Mouse (Mus musculus) gonadal fat pad, adult 2 months (tissue): ENCODE results near the gene Ehbp1l1. TPM values are rescaled to one million over a fixed set of nuclear protein-coding genes. Genes with fewer than 3 reads are reported as not detected.

Source experiments
- DNase-seq: peaks from one replicate; pipeline ENCODE4 v3.0.0-alpha.2; 2012; ENCODE audit warnings: low read depth
- polyA plus RNA-seq: library from polyadenylated mRNA; depleted of rRNA; stranded (reverse); fragments of >200 nt; gene quantifications from 2 replicates; pipeline ENCODE4 v1.2.3, GENCODE M21; 2012

The Ehbp1l1 gene
- polyA plus RNA-seq, 1 experiment, result 64.4 TPM

DNA sequence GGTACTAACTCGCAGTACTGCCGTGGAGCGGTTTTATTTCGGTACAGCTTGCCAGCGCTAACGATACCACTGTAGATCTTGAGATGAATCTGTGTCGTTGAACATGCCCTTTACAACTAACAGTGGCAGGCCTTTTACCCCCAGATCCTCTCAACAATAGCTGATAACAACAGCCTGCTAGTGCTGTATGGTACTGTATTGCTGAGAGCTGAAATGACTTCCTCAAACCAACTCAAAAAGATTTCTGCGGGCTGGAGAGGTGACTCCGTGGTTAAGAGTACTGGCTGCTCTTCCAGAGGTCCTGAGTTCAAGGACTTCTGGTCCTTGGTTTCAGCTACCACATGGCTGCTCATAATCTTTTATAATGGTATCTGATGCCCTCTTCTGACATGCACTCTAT lies 8.2 kb upstream of the Ehbp1l1 start:
- DNase-seq, result no peak

DNA sequence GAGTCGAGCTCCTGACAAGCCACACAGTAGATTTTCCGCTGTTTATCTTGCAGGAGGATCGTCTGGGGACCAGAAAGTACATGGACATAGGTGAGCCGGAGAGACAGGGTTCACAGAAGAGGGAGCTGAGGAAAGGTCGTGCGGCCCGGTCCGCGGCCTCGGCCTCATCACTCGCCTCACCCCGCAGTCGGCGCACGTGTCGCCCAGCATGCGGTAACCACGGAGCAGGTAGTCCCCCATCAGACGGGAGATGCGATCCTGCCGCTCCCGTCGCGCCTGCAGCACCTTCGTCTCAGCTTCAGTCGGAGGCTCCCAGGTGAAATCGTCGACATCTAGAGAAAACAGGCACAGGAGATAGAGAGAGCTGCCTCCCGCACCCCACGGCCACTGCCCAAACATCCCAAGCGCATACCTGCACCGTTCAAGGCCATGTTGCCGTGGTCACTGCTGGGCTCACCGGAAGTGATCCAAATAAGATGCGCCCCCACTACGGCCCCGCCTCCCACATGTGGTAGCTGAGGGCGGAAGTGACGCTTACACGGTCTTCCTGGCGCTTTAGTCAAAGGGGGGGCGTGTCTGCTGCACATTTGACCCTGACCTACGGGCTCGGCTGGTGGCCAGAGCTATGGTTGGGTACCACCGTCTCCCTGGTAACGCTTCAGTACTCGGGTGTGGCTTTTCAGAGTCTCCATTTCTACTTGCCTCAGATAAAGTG lies 5.3 kb upstream of the Ehbp1l1 start:
- DNase-seq, result no peak

DNA sequence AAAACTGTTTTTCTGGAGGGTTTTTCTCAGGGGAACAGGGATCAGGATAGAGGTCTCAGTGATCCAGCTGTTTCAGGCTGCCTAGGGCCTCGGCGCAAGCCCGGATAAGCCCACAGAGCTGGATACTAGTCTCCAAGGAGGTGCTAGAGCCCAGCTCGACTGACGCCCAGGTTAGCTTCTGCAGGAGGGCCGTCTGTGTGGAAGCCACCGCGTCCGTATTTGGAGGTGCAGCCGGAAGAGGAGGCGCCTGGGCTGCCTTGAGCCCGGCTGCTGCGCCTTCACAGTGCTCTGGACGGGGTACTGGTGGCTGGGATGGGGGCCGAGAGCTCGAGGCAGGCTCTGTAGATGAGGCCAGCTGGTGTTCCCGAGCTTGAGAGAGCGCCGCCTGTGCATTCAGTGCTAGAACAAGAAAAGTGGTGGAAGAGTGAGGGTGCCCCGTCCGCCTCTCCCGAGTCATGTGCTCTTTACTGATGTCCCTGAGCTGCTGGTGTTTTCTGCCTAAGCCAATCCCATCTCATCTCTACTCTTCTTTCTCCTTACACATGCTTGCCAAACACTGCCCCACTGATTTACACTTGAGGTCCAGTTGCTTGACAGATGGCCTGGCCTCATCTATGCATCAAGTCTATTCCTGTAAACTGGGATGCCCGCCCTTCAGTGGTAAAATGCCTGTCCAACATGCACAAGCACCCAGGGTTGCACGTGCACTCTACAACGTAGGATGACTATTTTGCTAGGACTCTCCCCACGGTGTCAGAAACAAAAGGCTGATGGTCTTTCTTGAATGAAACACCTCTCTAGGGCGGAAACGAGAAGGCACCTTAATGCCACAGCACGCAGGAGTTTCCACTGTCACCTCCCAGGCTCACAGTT lies 4.4 kb upstream of the Ehbp1l1 start:
- DNase-seq, result no peak

DNA sequence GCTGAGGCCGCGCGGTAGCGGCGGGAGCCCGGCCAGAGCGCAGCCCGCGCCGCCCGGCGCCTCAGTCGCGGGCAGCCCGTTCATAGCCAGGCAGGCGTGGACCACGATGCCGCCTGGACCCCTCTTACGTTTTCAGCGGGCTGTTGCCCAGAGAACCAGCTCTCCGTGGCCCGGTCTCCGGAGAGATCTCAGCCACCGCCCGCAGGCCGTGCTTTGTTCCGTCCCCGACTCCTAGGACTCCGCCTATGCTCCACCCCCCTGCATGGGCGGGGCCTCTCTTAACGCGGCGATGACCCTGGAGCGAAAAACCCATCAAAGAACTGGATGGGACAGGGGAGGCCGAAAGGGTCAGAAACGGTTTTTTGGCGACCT lies 3.3 kb upstream of the Ehbp1l1 start, which contains the start of gene Fam89b:
Gene Fam89b, minus strand, starts transcription at position 210 of the 372 bp plus-strand sequence.
- no peak for DNase-seq

DNA sequence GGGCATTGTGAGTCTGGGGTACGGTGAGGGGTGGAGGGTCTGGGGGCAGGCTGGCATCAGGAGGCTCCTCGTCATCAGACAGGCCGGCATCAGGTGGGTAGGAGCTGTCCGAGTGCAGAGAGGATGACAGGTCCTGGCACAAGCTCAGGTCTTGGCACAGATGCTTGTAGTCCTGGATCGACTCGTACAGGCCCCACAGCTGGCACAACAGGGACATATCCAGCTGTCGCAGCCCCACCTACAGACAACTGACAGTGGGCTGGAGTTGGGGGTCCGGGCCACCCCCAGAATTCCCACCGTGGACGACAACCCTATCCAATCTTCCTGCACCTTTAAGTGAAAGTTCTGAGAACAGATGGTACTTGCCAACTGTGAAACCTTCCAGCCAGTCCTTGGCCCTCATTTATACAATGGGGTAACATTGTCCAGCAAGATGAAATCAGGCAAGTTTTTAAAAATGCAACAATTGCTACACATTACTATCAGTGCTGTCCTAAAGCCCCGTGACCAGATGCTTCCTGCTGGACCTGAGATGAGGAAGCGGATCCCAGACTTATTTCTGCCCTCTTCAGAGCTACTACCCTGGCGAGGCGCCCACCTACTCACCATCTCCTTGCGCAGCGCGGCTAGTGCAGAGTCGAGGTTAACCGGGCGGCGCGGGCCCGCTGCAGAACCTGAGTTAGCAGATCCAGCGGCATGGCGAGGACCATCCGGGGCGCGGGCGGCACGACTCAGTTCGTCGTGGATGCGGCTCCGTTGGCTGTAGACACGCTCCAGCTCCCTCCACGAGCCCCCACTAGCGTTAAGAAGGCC lies 2.7 kb upstream of the Ehbp1l1 start:
- DNase-seq, result no peak

DNA sequence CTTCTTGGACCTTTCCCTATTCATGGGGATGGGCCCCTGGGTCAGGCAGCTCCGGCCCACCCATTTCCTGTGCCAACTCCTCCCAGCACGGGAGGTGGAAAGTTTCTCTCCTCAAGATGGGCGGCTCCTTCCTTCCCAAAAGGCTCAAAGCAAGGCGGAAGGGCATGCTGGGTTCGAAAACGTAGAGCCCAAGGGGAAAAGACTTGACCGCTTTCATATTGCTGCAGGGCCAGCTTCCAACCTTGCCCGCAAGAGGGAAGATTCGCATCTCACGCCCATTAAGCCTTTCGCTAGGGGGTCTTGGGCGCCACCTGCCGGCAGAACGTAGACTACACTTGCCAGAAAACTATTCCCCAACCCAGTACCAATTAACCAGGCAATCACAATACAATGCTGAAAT lies 1.6 kb upstream of the Ehbp1l1 start:
- no peak for DNase-seq

DNA sequence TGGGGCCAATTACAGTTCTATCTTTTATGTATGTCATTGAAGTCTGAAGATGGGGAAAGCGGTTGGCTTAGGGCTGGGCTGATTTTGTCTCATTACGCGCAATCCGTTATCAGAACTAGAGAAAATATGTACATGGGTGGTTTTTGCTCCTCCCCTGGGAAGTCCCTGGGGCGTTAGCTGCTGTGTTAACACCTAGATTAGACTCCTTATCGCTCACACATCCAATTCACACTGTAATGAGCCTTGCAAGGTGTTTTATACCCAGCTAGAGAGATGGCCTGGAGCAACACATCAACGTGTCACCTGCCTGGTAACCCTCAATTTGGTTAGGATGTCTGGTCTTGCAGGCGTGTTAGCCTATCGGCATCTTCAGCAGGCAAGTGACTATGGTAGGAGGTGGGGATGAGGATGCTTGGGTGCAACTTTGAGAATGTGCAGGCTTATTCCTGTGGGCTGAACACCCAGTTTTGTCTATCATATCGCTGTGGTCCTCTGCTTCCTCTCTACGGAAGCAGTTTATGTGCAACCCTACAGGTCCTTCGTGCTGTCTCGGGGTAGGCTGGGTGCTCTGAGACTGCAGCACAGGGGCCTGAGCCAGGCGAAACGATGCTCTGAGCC lies 953 bp upstream of the Ehbp1l1 start:
- DNase-seq, result no peak

DNA sequence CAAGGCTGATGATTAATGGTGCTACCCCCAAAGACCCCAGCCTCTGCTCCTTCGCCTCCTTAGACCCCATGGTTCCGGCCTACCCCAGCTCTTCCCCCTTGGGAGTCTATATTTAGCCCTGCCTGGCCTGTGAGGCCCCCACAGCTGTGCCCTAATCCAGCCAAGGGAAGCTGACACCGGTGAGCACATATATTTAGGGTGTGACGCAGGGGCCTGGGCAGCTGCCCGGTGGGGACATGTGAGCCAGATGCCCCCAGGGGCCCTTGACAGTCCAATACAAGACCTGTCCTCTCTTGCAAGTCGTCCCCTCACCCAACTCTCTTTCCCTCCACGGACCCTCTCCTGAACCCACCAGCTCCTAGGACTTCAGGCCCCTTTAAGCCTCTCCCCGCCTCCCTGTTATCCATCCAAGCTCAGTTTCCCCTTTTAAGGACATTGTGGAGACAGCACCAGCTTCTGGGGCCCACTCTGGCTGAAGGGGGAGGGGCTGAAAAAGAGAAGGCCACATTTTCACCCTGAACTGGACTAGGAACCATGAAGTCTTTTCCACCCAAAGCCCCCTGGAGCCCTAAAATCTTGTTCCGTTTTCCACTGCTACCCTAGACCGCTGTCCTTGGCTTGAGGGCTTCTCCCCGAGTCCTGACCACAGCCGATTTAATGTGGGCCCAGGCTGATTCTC lies 949 bp downstream of the Ehbp1l1 start:
- no peak for DNase-seq

DNA sequence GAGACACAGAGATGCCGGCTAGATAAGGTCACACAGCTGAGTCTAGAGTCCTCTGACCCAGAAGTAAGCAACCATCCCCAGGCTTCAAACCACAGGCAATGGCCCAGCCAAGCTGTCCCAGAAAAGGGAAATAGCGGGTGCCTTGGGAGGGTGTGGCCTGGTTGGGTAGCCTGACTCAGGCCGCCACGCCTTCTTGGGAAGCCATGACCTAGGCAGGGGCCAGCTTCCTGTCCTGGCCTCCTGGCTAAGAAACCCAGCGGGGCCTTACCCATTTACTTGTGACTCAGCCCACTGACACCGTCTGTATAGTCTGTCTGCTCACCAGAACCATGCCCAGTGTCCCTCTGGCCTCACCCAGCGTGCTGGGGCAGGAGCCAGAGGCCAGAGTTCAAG lies 1.6 kb downstream of the Ehbp1l1 start:
- DNase-seq, result no peak

DNA sequence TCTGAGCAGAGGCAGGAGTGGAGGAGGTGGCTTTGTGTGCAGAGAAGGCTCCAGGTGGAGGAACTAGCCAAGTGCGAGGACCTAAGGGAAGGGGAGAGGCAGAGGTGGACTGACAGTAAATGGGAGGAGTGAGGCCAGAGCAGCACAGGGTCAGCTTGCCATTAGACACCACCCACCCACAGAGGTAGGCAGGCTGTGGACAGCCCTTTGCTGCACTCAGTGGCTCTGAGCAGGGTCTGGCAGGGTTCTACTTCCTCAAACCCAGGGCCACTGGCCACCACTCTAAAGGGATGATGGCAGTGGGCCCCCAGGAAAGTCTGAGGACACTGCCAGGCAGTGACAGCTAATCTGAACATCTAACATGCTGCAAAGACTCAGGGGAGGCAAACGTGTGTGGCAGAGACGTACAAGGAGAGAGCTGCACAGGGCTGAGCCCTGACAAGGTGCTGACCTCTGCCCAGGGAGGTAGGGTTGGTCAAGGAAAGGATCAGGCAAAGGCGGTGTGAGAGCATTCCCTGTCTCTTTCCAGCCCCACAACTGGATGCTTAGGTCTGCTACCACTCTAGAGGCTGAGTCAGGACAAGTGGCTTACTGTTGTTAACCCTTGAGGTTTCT lies 2.1 kb downstream of the Ehbp1l1 start:
- DNase-seq, result no peak

DNA sequence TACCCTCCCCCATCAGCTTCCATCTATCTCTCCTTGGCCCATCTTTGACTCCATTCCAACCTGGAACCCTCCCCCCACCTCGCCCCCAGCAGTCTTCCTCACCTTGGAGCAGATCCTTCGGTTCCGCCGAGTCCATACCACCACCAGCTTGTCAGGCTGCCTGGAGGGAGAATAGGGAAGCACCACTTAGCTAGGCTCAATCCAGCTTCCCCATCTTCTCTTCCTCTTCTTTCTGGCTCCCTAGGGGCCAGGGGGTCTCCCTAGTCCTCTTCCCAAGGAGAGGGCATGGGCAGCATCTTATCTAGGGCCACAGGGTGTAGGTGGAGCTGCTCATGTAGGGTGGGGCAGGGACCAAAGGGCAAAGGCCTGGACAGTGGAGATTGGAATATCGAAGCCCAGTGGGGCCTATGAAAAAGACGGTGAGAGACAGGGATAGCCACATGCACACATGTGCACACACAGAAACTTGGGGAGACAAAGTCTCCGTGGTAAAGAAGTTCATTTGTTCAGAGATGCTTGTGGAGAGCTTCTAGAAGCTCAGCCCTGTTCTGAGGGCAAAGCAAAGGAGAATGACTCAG lies 3.2 kb downstream of the Ehbp1l1 start:
- no peak for DNase-seq

DNA sequence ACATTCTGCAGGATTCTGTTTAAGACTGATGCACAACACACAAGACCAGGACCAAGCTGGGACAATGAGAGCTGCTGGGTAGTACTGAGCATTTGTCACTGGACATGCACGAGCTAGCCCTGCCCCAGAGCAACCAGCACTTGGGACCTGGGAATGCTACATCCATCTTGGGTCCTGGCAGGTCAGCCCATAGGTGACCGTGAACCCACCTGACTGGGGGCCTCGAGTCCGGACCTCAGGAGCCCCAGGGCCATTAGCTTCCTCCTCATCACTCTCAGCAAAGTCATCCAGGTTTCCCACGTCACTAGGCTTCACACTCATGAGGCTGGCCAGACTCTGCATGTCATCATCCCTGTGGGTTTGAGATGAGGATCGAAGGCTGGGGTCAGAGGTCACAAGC lies 4.9 kb downstream of the Ehbp1l1 start:
- no peak for DNase-seq

DNA sequence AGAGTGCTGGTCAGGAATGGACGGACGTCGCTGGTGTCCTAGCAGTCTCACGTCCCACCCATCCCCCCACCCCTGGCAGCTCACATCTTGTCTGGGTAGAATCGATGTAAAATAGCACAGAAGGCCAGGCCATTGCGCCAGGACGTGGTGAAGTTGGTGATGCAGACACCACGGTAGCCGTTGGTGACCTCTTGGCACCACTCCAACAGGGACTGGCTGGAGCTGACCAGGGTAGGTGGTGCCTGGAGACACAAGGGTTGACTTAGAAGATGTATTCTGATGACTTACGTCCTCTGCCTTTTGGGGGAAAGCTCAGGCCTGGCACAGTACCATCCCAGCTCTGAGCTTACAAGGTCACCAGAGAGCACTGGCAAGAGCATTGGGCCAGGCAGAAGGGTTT lies 9.2 kb downstream of the Ehbp1l1 start:
- DNase-seq, result no peak

DNA sequence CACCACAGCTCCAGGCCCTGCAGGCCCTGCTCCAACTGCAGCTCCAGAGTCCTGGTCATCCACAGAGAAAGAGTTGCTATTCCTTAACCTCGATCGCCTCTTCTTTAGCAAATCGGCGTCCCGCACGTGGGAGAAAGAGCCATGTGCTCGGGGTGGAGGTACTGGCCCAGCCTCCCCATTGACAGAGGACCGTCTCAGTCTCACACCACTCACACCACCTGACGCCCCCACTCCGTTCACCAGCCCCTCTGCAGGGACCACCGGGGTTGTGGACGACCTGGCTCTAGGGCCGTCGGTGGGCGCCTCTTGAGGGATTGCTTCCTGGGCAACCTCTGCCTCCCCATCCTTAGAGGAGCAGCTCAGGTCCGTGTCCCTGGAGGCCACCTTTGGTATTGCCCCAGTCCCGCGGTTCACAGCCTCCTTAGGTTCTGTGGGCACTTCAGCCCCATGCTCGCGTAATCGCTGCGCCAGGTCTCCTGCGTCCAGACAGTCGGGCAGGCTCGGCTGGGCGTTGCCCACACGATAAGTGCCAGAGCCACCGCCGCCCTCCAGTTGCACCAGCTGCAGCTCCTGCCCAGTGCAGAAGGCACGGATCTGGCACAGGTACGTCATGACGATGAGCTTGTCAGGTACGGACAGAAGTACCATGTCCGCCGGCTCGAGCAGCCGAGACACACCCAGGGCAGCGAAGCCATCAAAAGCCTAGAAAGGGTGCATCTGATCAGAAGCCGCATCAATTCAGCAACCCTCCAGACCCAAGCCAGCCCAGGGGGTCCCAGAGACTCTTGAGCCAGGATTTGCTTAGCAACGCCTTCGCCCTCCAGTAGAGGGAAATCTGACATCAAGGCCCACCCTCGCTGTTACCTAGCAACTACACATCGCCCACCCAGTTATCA lies 10.1 kb downstream of the Ehbp1l1 start:
- DNase-seq, result no peak

DNA sequence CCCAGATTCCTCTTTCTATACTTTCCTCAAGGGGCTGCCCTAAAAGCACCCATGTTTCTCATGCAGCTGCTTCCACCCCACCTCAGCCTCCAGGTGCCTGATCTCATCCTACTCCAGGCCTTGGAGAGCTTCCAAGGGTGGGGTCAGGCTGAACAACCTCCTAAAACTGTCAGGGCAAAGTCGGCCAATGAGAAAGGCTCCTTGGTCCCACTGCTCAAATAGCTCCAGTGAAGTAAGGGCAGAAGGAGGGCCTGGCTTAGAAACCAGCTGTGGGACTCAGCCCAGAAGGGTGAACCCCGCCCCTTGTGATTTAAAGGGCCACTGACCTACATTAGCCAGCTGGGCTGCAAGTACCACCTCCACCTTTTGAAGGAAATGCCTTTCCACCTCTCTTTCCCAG lies 12.4 kb downstream of the Ehbp1l1 start:
- no peak for DNase-seq

DNA sequence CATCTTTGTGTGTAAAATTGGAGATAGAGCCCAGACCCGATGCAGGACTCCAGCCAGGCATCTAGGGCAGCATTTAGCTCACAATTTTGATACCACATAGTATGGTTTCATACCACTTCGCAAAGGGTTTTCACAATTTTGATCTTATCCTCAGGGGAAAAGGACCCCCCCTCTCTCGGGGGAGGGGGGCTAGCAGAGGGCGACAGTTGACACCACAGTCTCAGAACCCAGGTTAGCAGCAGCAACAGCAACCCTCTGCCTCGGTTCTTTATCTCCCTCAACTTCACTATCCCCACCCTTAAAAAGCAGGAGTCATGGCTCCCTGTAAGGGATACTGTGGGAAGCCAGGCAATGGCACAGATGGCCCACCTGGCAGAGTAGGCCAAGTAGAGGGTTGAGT lies 12.9 kb downstream of the Ehbp1l1 start:
- DNase-seq, result no peak

DNA sequence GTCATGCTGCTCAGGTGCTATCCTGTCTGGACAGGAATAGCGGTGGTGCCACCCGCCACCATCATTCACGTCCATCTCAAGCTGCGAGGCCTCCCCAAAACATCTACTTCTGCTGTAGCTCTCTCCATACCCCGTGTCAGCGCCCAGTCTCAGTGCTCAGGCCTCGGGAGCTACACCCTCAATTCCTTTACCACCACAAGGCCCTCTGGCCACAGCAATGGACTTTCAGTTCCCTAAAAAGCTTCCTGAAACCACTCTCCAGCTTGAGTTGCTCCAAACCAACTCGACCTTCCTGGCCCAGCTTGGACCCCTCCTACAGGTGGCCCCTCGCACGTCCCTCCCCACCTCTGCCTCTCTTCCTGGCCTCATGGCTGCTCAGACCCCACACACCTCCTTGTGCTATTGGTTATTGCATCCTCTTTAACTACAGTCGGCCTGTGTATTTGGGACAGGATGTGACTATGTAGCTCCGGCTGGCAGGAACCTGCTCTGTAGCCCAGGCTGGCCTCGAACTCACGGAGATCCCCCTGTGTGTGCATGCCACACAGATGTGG lies 14.1 kb downstream of the Ehbp1l1 start:
- DNase-seq, result no peak

DNA sequence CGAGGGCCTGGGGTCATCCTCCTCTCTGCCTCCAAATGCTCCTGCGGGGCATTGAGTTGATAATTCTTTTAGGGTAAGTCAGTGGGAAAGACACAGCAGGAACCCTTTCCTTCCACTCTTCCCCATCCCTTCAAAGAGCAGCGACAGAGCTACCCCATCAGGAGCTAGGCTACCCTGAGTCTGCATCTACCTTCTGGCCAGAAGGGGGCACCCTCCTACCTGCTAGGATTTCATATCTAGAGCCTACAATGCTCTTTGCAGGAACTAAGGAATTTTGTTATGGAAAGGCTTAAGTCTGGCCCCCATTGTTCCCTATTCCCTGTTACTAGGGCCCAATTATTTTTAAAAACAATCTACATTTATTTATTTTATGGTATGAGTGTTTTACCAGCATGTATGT lies 14.9 kb downstream of the Ehbp1l1 start:
- no peak for DNase-seq

DNA sequence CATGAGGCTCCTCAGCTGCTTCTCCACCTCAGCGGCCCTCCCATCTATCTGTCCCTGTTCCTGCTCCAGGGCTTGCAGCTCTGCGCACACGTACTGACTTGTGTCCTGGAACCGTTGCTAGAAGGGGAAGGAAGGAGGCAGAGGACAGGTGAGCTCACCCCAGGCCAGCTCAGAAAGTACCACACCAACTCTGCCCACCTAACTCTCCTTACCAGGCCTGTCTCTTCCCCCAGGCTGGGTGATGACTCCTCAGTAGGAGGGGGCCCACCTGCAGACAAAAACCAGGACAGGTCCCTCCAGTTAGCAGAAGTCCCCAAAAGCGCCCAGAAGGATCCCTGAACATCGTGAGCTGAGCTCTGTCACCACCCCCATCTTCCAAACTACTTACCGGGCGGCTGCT lies 15.5 kb downstream of the Ehbp1l1 start:
- no peak for DNase-seq
